Mouse (Mus musculus): ENCODE data around the gene Pex7. TPM values are rescaled to one million over a fixed set of nuclear protein-coding genes. Genes with fewer than 3 reads are reported as not detected.

Pex7 gene
- total and polyA plus RNA-seq, 3 experiments: 15.8 to 22.1 TPM; not detected in 1

GRCm38 (mm10) chr10:19953032-19953761, 45.7 kb upstream of the Pex7 start:
- Histone ChIP-seq H3K9ac (ENCODE audit: control insufficient read depth, low read depth, low read length, poor library complexity, severe bottlenecking) (no peak overlapping the region), H3K79me2 (ENCODE audit: control insufficient read depth, insufficient read depth, low read length, poor library complexity) (no peaks in the 10 kb centered on the region), H3K27me3 (ENCODE audit: control insufficient read depth in 1 of 2, insufficient read depth in 2 of 2, low read length in 2 of 2) (no peaks in the 10 kb centered on the region), H3K4me3 (ENCODE audit: control insufficient read depth in 1 of 2, insufficient read depth in 1 of 2, low read depth in 2 of 2, low read length in 2 of 2) (no peak overlapping the region), H3K4me1 (ENCODE audit: control insufficient read depth in 1 of 2, insufficient read depth in 2 of 2, low read length in 2 of 2) (no peaks in the 10 kb centered on the region), H3K36me3 (ENCODE audit: control insufficient read depth in 1 of 2, insufficient read depth in 2 of 2, low read length in 2 of 2) (no peaks in the 10 kb centered on the region), H3K27ac (ENCODE audit: control insufficient read depth, low read depth, low read length) (no peak overlapping the region), H3K9me3 (replicated peaks; ENCODE audit: insufficient read depth, low read length) (no peaks in the 10 kb centered on the region)
- DNase-seq (ENCODE audit: low read depth, low spot score): no peak
- TF ChIP-seq MEF2A (IDR thresholded peaks at IDR 0.05; ENCODE audit: extremely low read depth, insufficient replicate concordance, low read depth, low read length, poor library complexity, severe bottlenecking) (no peak), UBTF (IDR thresholded peaks at IDR 0.05; ENCODE audit: borderline replicate concordance, insufficient read depth, low read depth, low read length) (no peak), MYC (IDR thresholded peaks at IDR 0.05; ENCODE audit: low read depth, low read length) (no peak), RCOR1 (IDR thresholded peaks at IDR 0.05; ENCODE audit: low read depth, low read length) (no peak), EP300 (IDR thresholded peaks at IDR 0.05; ENCODE audit: low read depth in 1 of 2, low read length in 2 of 2) (no peak), NRF1 (IDR thresholded peaks at IDR 0.05; ENCODE audit: insufficient read depth, low read depth, low read length, poor library complexity, severe bottlenecking) (no peak), NELFE (IDR thresholded peaks at IDR 0.05; ENCODE audit: low read depth, low read length) (no peak), USF2 (IDR thresholded peaks at IDR 0.05; ENCODE audit: borderline replicate concordance in 1 of 2, insufficient read depth in 1 of 2, low read depth in 1 of 2, low read length in 2 of 2) (no peak), ZMIZ1 (IDR thresholded peaks at IDR 0.05; ENCODE audit: low read depth, low read length) (no peak), POLR2AphosphoS5 (IDR thresholded peaks at IDR 0.05; ENCODE audit: borderline replicate concordance, low read depth, low read length) (no peak), RAD21 (IDR thresholded peaks at IDR 0.05; ENCODE audit: low read depth, low read length) (no peak), MAFK (IDR thresholded peaks at IDR 0.05; ENCODE audit: borderline replicate concordance, low read depth, low read length) (no peak), ELF1 (IDR thresholded peaks at IDR 0.05; ENCODE audit: low read depth, low read length) (no peak)

- no peak overlapping the region for H3K27ac ChIP-seq (ENCODE audit: control insufficient read depth, low read depth, low read length)
- TF ChIP-seq ZKSCAN1 (IDR thresholded peaks at IDR 0.05; ENCODE audit: low read depth, low read length) (no peak), E2F4 (IDR thresholded peaks at IDR 0.05; ENCODE audit: borderline replicate concordance, low read depth, low read length) (no peak), SMC3 (IDR thresholded peaks at IDR 0.05; ENCODE audit: low read depth, low read length) (no peak), RCOR1 (IDR thresholded peaks at IDR 0.05; ENCODE audit: low read depth, low read length) (no peak), NRF1 (IDR thresholded peaks at IDR 0.05; ENCODE audit: insufficient read depth, low read depth, low read length, poor library complexity, severe bottlenecking) (no peak), BHLHE40 (IDR thresholded peaks at IDR 0.05; ENCODE audit: borderline replicate concordance, low read depth, low read length) (no peak), TBP (IDR thresholded peaks at IDR 0.05; ENCODE audit: low read depth, low read length) (no peak), CHD1 (IDR thresholded peaks at IDR 0.05; ENCODE audit: low read depth, low read length) (no peak), USF1 (IDR thresholded peaks at IDR 0.05; ENCODE audit: low read depth, low read length) (no peak), RAD21 (IDR thresholded peaks at IDR 0.05; ENCODE audit: low read depth, low read length) (no peak), NELFE (IDR thresholded peaks at IDR 0.05; ENCODE audit: low read depth, low read length) (no peak), ZNF384 (IDR thresholded peaks at IDR 0.05; ENCODE audit: low read depth, low read length) (no peak), SIN3A (IDR thresholded peaks at IDR 0.05; ENCODE audit: low read length) (no peak), POLR2A (IDR thresholded peaks at IDR 0.05; ENCODE audit: control insufficient read depth in 1 of 2, insufficient read depth in 1 of 2, low read depth in 1 of 2, low read length in 2 of 2, poor library complexity in 1 of 2) (no peak), MYC (IDR thresholded peaks at IDR 0.05; ENCODE audit: low read depth, low read length) (no peak)
Observed at GRCm38 (mm10) chr10:19949106-19949505, 41.6 kb upstream of the Pex7 start.

More at GRCm38 (mm10) chr10:19949106-19949505, 41.6 kb upstream of the Pex7 start:
- no peak overlapping the region for H3K9ac ChIP-seq (ENCODE audit: control insufficient read depth, low read depth, low read length, poor library complexity, severe bottlenecking)
- H3K9me3 ChIP-seq (replicated peaks; ENCODE audit: insufficient read depth, low read length): no peaks in the 10 kb centered on the region
- no peak overlapping the region for H3K4me3 ChIP-seq (ENCODE audit: control insufficient read depth in 1 of 2, insufficient read depth in 1 of 2, low read depth in 2 of 2, low read length in 2 of 2)
- H3K79me2 ChIP-seq (ENCODE audit: control insufficient read depth, insufficient read depth, low read length, poor library complexity): no peaks in the 10 kb centered on the region
- DNase-seq (ENCODE audit: low read depth, low spot score): no peak
- no peaks in the 10 kb centered on the region for H3K4me1 ChIP-seq (ENCODE audit: control insufficient read depth in 1 of 2, insufficient read depth in 2 of 2, low read length in 2 of 2)
- no peaks in the 10 kb centered on the region; a peak in 1 of 4 replicates for H3K27me3 ChIP-seq (ENCODE audit: control insufficient read depth in 1 of 2, insufficient read depth in 2 of 2, low read length in 2 of 2)
- H3K36me3 ChIP-seq (ENCODE audit: control insufficient read depth in 1 of 2, insufficient read depth in 2 of 2, low read length in 2 of 2): no peaks in the 10 kb centered on the region
